Mouse (Mus musculus) neural tube, embryonic 11.5 days (tissue): Measurements from ENCODE around the gene Zranb1. TPM values are rescaled to one million over a fixed set of nuclear protein-coding genes. Genes with fewer than 3 reads are reported as not detected.
A peak's percentile ranks its signal among the peaks of the same experiment; 100 is the strongest.

Experiments
- ATAC-seq: fragments of 200-750 bp; cut with Nextera tagmentation; 2 replicates; pipeline ENCODE4 v1.8.0; 2017; ENCODE audit warnings: moderate number of reproducible peaks, mild to moderate bottlenecking, moderate TSS enrichment, moderate library complexity; ENCODE audit not compliant: insufficient read depth, low FRiP score, low TSS enrichment
- DNase-seq: peaks from one replicate; pipeline ENCODE4 v3.0.0-alpha.2; 2015; ENCODE audit warnings: low spot score
- H3K27ac ChIP-seq: fragments of 300-500 bp; sonication (generic); 2 replicates; pipeline ENCODE4 v1.5.1; 2014; ENCODE audit warnings: low read depth, mild to moderate bottlenecking, low read length
- H3K27me3 ChIP-seq: fragments of 300-500 bp; sonication (generic); 2 replicates; pipeline ENCODE4 v1.6.1; 2014; ENCODE audit warnings: mild to moderate bottlenecking, low read length, mixed read lengths; ENCODE audit not compliant: control insufficient read depth, insufficient read depth
- H3K36me3 ChIP-seq: fragments of 300-500 bp; sonication (generic); 2 replicates; pipeline ENCODE4 v1.6.1; 2014; ENCODE audit warnings: mild to moderate bottlenecking, low read length, moderate library complexity, mixed read lengths; ENCODE audit not compliant: control insufficient read depth, insufficient read depth
- H3K4me1 ChIP-seq: fragments of 300-500 bp; sonication (generic); 2 replicates; pipeline ENCODE4 v1.6.1; 2014; ENCODE audit warnings: low read length, mixed read lengths; ENCODE audit not compliant: control insufficient read depth, insufficient read depth
- H3K4me2 ChIP-seq: fragments of 300-500 bp; sonication (generic); 2 replicates; pipeline ENCODE4 v1.6.1; 2014; ENCODE audit warnings: low read depth, mild to moderate bottlenecking, moderate library complexity
- H3K4me3 ChIP-seq: fragments of 300-500 bp; sonication (generic); 2 replicates; pipeline ENCODE4 v1.5.1; 2014; ENCODE audit warnings: low read depth, low read length
- H3K9ac ChIP-seq: fragments of 300-500 bp; sonication (generic); 2 replicates; pipeline ENCODE4 v1.6.1; 2014; ENCODE audit warnings: mild to moderate bottlenecking, low read length
- H3K9me3 ChIP-seq: fragments of 300-500 bp; sonication (generic); 2 replicates; pipeline ENCODE4 v1.6.1; 2016; ENCODE audit warnings: low read length; ENCODE audit not compliant: control insufficient read depth
- WGBS: fragments of 180-500 bp; shearing (Covaris S2); extraction: QIAGEN DNeasy Blood & Tissue Kit; methylation state at CpG from one replicate; pipeline ENCODE4 v1.1.7; 2014; 5-methylcytosine and 5-hydroxymethylcytosine counted together
- polyA plus RNA-seq: library from polyadenylated mRNA; unstranded; fragments of >200 nt; fragmentation: Nextera tagmentation; extraction: Ambion mirVana; gene quantifications from 2 replicates; pipeline ENCODE4 v1.2.1, GENCODE M21; 2014

The Zranb1 gene
- polyA plus RNA-seq, 1 experiment from 2014 or later = 17.8 TPM

GRCm38 (mm10) chr7:133027930-133028329, 97.0 kb downstream of the Zranb1 start:
- Histone ChIP-seq H3K4me2 (no peak overlapping the region), H3K4me1 (0 out of 2 replicates have a peak, but pooled peaks cover 5% of the 10 kb centered on the region), H3K36me3 (no peaks in the 10 kb centered on the region), H3K27ac (no peak overlapping the region), H3K27me3 (no peaks in the 10 kb centered on the region), H3K9ac (no peak overlapping the region), H3K4me3 (no peak overlapping the region), H3K9me3 (no peaks in the 10 kb centered on the region)
- ATAC-seq (no peak), DNase-seq (no peak)
- WGBS = 88% methylated on average over 4 of the region's 4 CpGs

DNA sequence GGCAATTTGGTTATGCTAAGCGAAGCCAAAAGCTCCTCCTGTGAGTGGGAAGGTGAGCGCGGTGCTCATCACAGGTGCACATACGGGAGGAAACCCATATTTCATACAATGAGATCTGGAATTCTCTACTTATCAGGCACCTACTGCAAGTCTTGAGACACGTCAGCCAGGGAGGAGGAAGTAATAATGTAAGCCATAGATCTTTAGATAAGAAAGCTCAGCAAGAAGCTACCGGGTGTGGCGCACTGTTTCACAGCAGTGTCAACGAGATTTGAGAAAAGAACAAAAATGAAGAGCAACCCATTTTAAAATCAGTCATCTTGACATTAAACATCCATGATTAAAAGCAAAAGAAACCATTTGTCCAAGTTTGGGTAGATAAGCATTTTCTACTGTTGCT, 98.1 kb downstream of the Zranb1 start:
- no peaks in the 10 kb centered on the region for H3K27me3 ChIP-seq

DNA sequence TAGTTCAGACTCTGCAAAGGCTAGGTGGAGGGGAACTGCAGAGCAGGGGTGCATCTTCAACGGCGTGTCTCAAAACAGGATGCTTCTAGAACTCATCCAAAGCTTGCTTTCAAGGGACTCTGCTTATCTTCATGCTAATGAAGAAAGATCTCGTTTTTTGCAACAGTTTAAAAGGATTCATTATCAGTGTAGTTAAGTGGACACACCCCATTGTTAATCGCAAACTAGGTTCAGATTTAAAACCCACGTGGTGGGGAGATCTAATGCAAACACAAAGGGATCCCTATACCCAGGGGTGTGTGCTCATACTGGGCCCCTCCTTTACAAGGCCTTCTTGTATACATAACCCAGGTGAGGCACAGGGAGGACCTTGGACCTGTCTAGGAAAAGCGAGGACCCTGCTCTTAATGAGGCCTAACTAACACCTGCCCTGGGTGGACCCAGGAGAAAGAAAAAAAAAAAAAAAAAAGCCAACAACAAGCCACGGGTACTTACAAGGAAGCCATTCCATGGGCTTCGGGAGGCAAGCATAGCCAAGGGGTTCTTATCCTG, 98.6 kb downstream of the Zranb1 start:
- Histone ChIP-seq H3K4me1 (peaks cover 12% of the 10 kb centered on the region), H3K9me3 (no peaks in the 10 kb centered on the region)
- no peak for DNase-seq

More for the DNA sequence above, 98.1 kb downstream of the Zranb1 start:
- Histone ChIP-seq H3K9ac (no peak overlapping the region), H3K4me3 (no peak overlapping the region), H3K9me3 (no peaks in the 10 kb centered on the region), H3K4me2 (no peak overlapping the region), H3K27ac (no peak overlapping the region), H3K36me3 (no peaks in the 10 kb centered on the region), H3K4me1 (peaks cover 11% of the 10 kb centered on the region)
- DNase-seq (no peak), ATAC-seq (no peak)
- 94% methylated on average over 8 of the region's 8 CpGs for WGBS

DNA sequence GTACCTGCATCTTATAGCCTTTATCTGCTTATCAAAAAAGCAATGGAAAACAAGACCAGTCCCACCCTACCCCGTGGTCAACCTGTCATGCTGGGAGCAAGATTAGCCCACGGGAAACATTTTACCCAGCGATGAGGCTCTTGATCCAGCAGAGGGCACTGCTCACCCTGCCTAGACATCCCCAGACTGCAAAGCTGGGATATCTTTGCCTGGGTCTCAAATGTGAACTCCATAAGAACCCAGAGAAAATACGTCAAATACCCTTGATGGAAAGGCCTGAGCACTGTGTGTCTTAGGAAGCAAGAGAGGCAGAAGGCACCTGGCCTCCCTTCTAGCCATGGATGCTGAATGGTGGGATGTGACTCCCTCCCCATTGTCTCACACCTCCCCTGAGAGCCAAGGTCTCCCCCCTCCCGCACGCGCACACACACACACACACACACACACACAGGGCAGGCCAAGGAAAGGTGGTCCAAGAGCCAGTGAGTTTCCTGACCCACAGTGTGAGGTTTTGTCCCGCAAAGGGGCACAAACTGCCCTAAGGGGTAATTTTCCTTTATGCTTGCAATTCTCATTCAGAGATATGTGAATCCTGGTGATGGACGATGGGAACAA, 101.8 kb downstream of the Zranb1 start:
- H3K4me3 ChIP-seq = no peak overlapping the region
- no peaks in the 10 kb centered on the region for H3K36me3 ChIP-seq
- peak overlapping the region; percentile 46; the same call in 1 of the 2 replicates for H3K27ac ChIP-seq
- H3K9me3 ChIP-seq = no peaks in the 10 kb centered on the region
- WGBS = 53% methylated on average over 9 of the region's 9 CpGs
- DNase-seq (peak; percentile 74), ATAC-seq (peak; percentile 70)
- H3K4me2 ChIP-seq = no peak overlapping the region
- H3K4me1 ChIP-seq = peaks cover 20% of the 10 kb centered on the region
- no peaks in the 10 kb centered on the region for H3K27me3 ChIP-seq
- H3K9ac ChIP-seq = no peak overlapping the region

More for the DNA sequence above, 98.6 kb downstream of the Zranb1 start:
- no peak for ATAC-seq
- 84% methylated on average over 8 of the region's 8 CpGs for WGBS
- Histone ChIP-seq H3K27ac (no peak overlapping the region), H3K4me2 (no peak overlapping the region), H3K36me3 (no peaks in the 10 kb centered on the region), H3K9ac (no peak overlapping the region), H3K27me3 (no peaks in the 10 kb centered on the region), H3K4me3 (no peak overlapping the region)

- H3K4me1 ChIP-seq = peaks cover 27% of the 10 kb centered on the region
- no peak overlapping the region for H3K4me3 ChIP-seq
- H3K36me3 ChIP-seq = no peaks in the 10 kb centered on the region
- H3K4me2 ChIP-seq = no peak overlapping the region
- no peaks in the 10 kb centered on the region for H3K9me3 ChIP-seq
- H3K27me3 ChIP-seq = no peaks in the 10 kb centered on the region
- DNase-seq (no peak), ATAC-seq (no peak)
- no peak overlapping the region for H3K9ac ChIP-seq
- H3K27ac ChIP-seq = no peak overlapping the region
Measured at GRCm38 (mm10) chr7:133035901-133036300, 105.0 kb downstream of the Zranb1 start.

Other genes starting within 250 kb of the Zranb1 start
- 22.3 and 22.9 TPM in 2 replicates for gene Fam53b, start 117.3 kb upstream of the Zranb1 start, polyA plus RNA-seq
- gene Eef1akmt2, start 78.5 kb upstream of the Zranb1 start, polyA plus RNA-seq = 66.5 and 73.7 TPM in 2 replicates
- 38.0 and 41.4 TPM in 2 replicates for gene Abraxas2, start 71.9 kb upstream of the Zranb1 start, polyA plus RNA-seq
- gene Fgfr2, start 192.2 kb downstream of the Zranb1 start, polyA plus RNA-seq = 81.5 and 86.9 TPM in 2 replicates
- 153 and 167 TPM in 2 replicates for gene Ctbp2, start 193.2 kb downstream of the Zranb1 start, polyA plus RNA-seq